Mouse (Mus musculus) megakaryocyte, embryonic 14.5 days (primary cell): ENCODE measurements around the gene Mustn1. TPM values are rescaled to one million over a fixed set of nuclear protein-coding genes. Genes with fewer than 3 reads are reported as not detected.

Experiments
- H3K27me3 ChIP-seq: replicated peaks from 2 replicates; pipeline ENCODE3; 2012; ENCODE audit warnings: inconsistent platforms
- H3K36me3 ChIP-seq: replicated peaks from 2 replicates; pipeline ENCODE3; 2012; ENCODE audit warnings: low read length, inconsistent platforms, mixed read lengths
- H3K4me1 ChIP-seq: 2 replicates; pipeline ENCODE4 v1.6.1; 2012; ENCODE audit warnings: inconsistent platforms
- H3K4me3 ChIP-seq: replicated peaks from 2 replicates; pipeline ENCODE3; 2012; ENCODE audit warnings: moderate library complexity, mild to moderate bottlenecking, inconsistent platforms
- H3K9me3 ChIP-seq: 2 replicates; pipeline ENCODE4 v1.6.1; 2012; ENCODE audit warnings: inconsistent platforms
- FLI1 ChIP-seq: IDR thresholded peaks from 2 replicates; pipeline ENCODE4 v1.6.1; 2012; ENCODE audit warnings: low read length, inconsistent platforms, mixed read lengths
- GATA1 ChIP-seq: IDR thresholded peaks from 3 replicates; pipeline ENCODE4 v1.6.1; 2012; ENCODE audit warnings: mixed read lengths, low read length, inconsistent platforms, borderline replicate concordance
- polyA plus RNA-seq: library from polyadenylated mRNA; stranded (reverse); fragments of >175 nt; gene quantifications from 2 replicates; pipeline ENCODE4 v1.2.3, GENCODE M21; 2012; ENCODE audit warnings: low replicate concordance; ENCODE audit not compliant: insufficient read depth

Mustn1 gene
- polyA plus RNA-seq, 1 experiment, result 4.1 TPM

DNA sequence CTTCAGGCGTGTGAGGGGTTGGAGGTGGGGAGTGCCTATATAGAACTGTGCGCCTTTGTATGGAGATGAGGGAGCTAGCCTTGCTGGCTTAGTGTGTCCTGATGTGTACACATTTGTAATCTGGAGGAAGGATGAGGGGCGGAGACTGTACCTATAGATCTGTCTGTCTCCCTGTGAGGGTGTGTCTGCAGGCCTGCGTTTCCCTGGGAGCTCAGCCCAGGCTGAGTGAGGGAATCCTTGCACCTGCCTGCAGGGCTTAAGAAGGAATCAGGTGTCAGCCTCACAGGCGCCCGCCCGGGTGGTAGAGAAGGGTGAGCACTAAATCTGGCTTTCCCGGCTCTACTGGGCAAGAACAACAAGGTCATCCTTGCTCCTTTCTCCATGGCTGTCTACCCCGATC lies 794 bp downstream of the Mustn1 start:
- TF ChIP-seq GATA1 (no peak), FLI1 (no peak)
- Histone ChIP-seq H3K36me3 (peaks cover 24% of the 10 kb centered on the region), H3K9me3 (no peaks in the 10 kb centered on the region), H3K4me1 (peaks cover 68% of the 10 kb centered on the region), H3K4me3 (no peak overlapping the region), H3K27me3 (peaks cover 5% of the 10 kb centered on the region)

DNA sequence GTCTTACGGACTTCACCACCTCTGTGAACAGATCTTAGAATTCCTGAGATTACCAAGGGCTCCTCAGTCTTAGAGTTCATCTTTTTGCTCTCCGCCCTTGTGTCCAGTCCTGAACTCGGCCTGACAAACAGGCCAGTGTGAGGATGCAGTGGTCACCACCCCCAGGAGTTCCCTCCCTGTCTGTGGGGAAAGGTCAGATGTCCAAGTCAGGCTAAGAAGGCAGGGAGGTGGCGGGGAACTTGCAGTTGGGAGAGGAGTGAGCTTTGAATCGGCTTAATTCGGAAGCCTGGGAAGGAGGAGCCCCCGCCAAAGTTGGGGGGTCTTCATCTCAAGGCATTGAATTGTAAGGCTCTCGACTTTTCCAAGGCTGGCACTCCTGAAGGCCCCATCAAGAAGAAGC lies 1.3 kb downstream of the Mustn1 start:
- Histone ChIP-seq H3K4me3 (no peak overlapping the region), H3K9me3 (no peaks in the 10 kb centered on the region), H3K36me3 (peaks cover 22% of the 10 kb centered on the region), H3K27me3 (peaks cover 5% of the 10 kb centered on the region), H3K4me1 (peaks cover 65% of the 10 kb centered on the region)
- TF ChIP-seq GATA1 (no peak), FLI1 (no peak)

GRCm38 (mm10) chr14:30880811-30881717 lies 2.1 kb downstream of the Mustn1 start:
- TF ChIP-seq GATA1 (no peak), FLI1 (no peak)

DNA sequence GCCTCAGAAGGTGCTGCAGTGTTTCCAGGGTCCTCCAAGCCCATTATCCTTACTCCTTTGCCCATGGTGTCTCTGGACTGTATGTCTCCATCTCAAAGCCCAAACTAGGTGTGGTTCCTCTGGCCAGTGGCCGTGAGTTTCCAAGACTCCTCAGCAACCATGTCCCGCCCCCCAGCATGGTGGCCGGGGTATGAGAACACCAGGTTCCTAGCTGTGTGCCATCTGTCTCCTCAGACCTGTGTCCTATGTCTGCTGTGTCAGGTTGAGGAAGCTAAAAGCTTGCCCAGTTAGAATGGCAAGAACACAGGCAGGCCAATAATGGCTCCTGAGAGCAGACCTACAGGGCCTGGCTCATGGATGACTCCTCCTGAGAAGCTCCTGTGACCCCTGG lies 2.7 kb downstream of the Mustn1 start:
- Histone ChIP-seq H3K9me3 (no peaks in the 10 kb centered on the region), H3K4me3 (no peak overlapping the region), H3K4me1 (peaks cover 50% of the 10 kb centered on the region), H3K36me3 (peaks cover 8% of the 10 kb centered on the region), H3K27me3 (peaks cover 15% of the 10 kb centered on the region)
- no peak for TF ChIP-seq FLI1
- TF ChIP-seq GATA1, result no peak

More at GRCm38 (mm10) chr14:30880811-30881717, 2.1 kb downstream of the Mustn1 start:
- Histone ChIP-seq H3K4me3 (no peak overlapping the region), H3K4me1 (peaks cover 57% of the 10 kb centered on the region), H3K36me3 (peaks cover 14% of the 10 kb centered on the region), H3K27me3 (peaks cover 9% of the 10 kb centered on the region), H3K9me3 (no peaks in the 10 kb centered on the region)

- H3K4me1 ChIP-seq, result peaks cover 39% of the 10 kb centered on the region
- no peaks in the 10 kb centered on the region for H3K36me3 ChIP-seq
- no peak for TF ChIP-seq GATA1
- no peak for TF ChIP-seq FLI1
- H3K4me3 ChIP-seq, result no peak overlapping the region
- peaks cover 42% of the 10 kb centered on the region for H3K27me3 ChIP-seq
- no peaks in the 10 kb centered on the region for H3K9me3 ChIP-seq
These were observed 6.3 kb downstream of the Mustn1 start for GRCm38 (mm10) chr14:30885298-30885697.

- Histone ChIP-seq H3K36me3 (no peaks in the 10 kb centered on the region), H3K27me3 (peaks cover 46% of the 10 kb centered on the region), H3K4me3 (no peak within 1 kb of the TSS)
These were observed 7.2 kb downstream of the Mustn1 start, which contains the start of gene Itih4 for GRCm38 (mm10) chr14:30886204-30886603. Gene Itih4 (plus strand): TSS chr14:30886476.

GRCm38 (mm10) chr14:30888271-30888732 lies 9.3 kb downstream of the Mustn1 start:
- H3K36me3 ChIP-seq, result no peaks in the 10 kb centered on the region
- peaks cover 59% of the 10 kb centered on the region for H3K27me3 ChIP-seq
- no peak for TF ChIP-seq GATA1
- no peak for TF ChIP-seq FLI1
- H3K4me1 ChIP-seq, result peaks cover 19% of the 10 kb centered on the region
- no peaks in the 10 kb centered on the region for H3K9me3 ChIP-seq
- peak overlapping the region; percentile 51 for H3K4me3 ChIP-seq

More at GRCm38 (mm10) chr14:30886204-30886603, 7.2 kb downstream of the Mustn1 start, which contains the start of gene Itih4:
- Histone ChIP-seq H3K4me1 (peaks cover 30% of the 10 kb centered on the region), H3K9me3 (no peaks in the 10 kb centered on the region)
- TF ChIP-seq FLI1, result no peak
- TF ChIP-seq GATA1, result no peak

DNA sequence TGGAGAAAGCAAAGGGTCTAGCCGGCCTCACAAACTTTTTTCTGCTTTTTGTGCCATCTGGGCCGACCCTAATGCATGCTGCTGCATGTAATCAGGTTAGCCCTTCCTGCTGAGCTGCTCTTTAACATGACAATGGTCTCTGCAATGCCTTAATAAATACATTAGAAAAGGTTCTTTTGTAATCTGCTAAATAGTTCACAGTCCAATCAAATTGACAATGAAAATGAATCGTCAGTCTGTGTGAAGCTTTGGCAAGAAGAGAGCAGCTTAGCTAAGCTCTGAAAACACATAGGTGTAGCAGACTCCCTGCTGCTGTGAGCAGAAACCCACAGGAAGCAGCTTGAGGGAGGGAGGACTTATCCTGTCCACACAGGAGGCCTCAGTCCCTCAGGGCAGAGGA lies 21.0 kb downstream of the Mustn1 start:
- Histone ChIP-seq H3K9me3 (peaks cover 8% of the 10 kb centered on the region), H3K4me1 (peaks cover 61% of the 10 kb centered on the region)
- TF ChIP-seq GATA1 (no peak), FLI1 (no peak)

GRCm38 (mm10) chr14:30902628-30903027 lies 23.6 kb downstream of the Mustn1 start:
- peaks cover 5% of the 10 kb centered on the region for H3K27me3 ChIP-seq
- TF ChIP-seq FLI1, result no peak
- TF ChIP-seq GATA1, result no peak
- peaks cover 53% of the 10 kb centered on the region for H3K4me1 ChIP-seq

More for the DNA sequence above, 21.0 kb downstream of the Mustn1 start:
- H3K36me3 ChIP-seq, result no peaks in the 10 kb centered on the region
- peak overlapping the region; percentile 65 for H3K4me3 ChIP-seq
- H3K27me3 ChIP-seq, result peaks cover 11% of the 10 kb centered on the region

GRCm38 (mm10) chr14:30903036-30903435 lies 24.0 kb downstream of the Mustn1 start:
- no peaks in the 10 kb centered on the region for H3K36me3 ChIP-seq

More at GRCm38 (mm10) chr14:30902628-30903027, 23.6 kb downstream of the Mustn1 start:
- Histone ChIP-seq H3K4me3 (no peak overlapping the region), H3K36me3 (no peaks in the 10 kb centered on the region), H3K9me3 (peaks cover 8% of the 10 kb centered on the region)

More at GRCm38 (mm10) chr14:30903036-30903435, 24.0 kb downstream of the Mustn1 start:
- peaks cover 8% of the 10 kb centered on the region for H3K9me3 ChIP-seq
- peaks cover 5% of the 10 kb centered on the region for H3K27me3 ChIP-seq
- no peak overlapping the region for H3K4me3 ChIP-seq
- peaks cover 54% of the 10 kb centered on the region for H3K4me1 ChIP-seq
- TF ChIP-seq GATA1, result no peak
- TF ChIP-seq FLI1, result no peak
